Mouse (Mus musculus) liver, embryonic 14.5 days (tissue): Measurements from ENCODE around the gene C1ql4. TPM values are rescaled to one million over a fixed set of nuclear protein-coding genes. Genes with fewer than 3 reads are reported as not detected.

Experiments used
- ATAC-seq: fragments of 200-750 bp; cut with Nextera tagmentation; 2 replicates; pipeline ENCODE4 v1.8.0; 2017; ENCODE audit warnings: moderate number of reproducible peaks, mild to moderate bottlenecking, moderate library complexity; ENCODE audit not compliant: insufficient read depth
- DNase-seq, 3 experiments: peaks; one replicate each; pipeline ENCODE4 v3.0.0-alpha.2; 2012 to 2013; ENCODE audit warnings: low read depth in 3 of 3, low spot score in 3 of 3
- H3K27ac ChIP-seq: fragments of 300-500 bp; sonication (generic); 2 replicates; pipeline ENCODE4 v1.5.1; 2014; ENCODE audit warnings: moderate library complexity, mild to moderate bottlenecking, control low read depth, inconsistent platforms
- H3K27me3 ChIP-seq: fragments of 300-500 bp; sonication (generic); 2 replicates; pipeline ENCODE4 v1.6.1; 2014; ENCODE audit warnings: mild to moderate bottlenecking, low read length, moderate library complexity; ENCODE audit not compliant: control insufficient read depth, insufficient read depth
- H3K36me3 ChIP-seq: fragments of 300-500 bp; sonication (generic); replicated peaks from 2 replicates; pipeline ENCODE4 v1.6.1; 2014; ENCODE audit warnings: low read depth; ENCODE audit not compliant: control insufficient read depth, insufficient read depth
- H3K4me1 ChIP-seq, 2 experiments: fragments of 200-500 bp in 1 of 2; fragments of 300-500 bp in 1 of 2; sonication (generic) in 1 of 2; replicated peaks; 2 replicates each; pipeline ENCODE4 v1.6.1; 2012 to 2014; ENCODE audit warnings: antibody characterized with exemption in 1 of 2, inconsistent platforms in 1 of 2, low read length in 1 of 2; ENCODE audit not compliant: control insufficient read depth in 2 of 2, insufficient read depth in 2 of 2
- H3K4me2 ChIP-seq: fragments of 300-500 bp; sonication (generic); 2 replicates; pipeline ENCODE4 v1.6.1; 2014; ENCODE audit warnings: low read depth, mild to moderate bottlenecking, control low read depth, moderate library complexity
- H3K4me3 ChIP-seq, 2 experiments: fragments of 200-500 bp in 1 of 2; fragments of 300-500 bp in 1 of 2; sonication (generic) in 1 of 2; 2 replicates each; pipeline ENCODE4 v1.5.1; 2012 to 2014; ENCODE audit warnings: low read depth in 2 of 2, low read length in 2 of 2, mild to moderate bottlenecking in 2 of 2, control low read depth in 1 of 2, inconsistent platforms in 1 of 2, moderate library complexity in 1 of 2; ENCODE audit not compliant: insufficient read depth in 1 of 2
- H3K9ac ChIP-seq: fragments of 300-500 bp; sonication (generic); replicated peaks from 2 replicates; pipeline ENCODE4 v1.6.1; 2014; ENCODE audit warnings: mild to moderate bottlenecking, control low read depth, moderate library complexity
- H3K9me3 ChIP-seq: fragments of 300-500 bp; sonication (generic); 2 replicates; pipeline ENCODE4 v1.6.1; 2016; ENCODE audit warnings: low read length, mixed read lengths; ENCODE audit not compliant: control insufficient read depth
- CTCF ChIP-seq: IDR thresholded peaks from 2 replicates; pipeline ENCODE4 v1.5.1; 2016; ENCODE audit warnings: antibody characterized with exemption, low read depth, control low read depth
- EP300 ChIP-seq: IDR thresholded peaks from 2 replicates; pipeline ENCODE4 v1.6.1; 2016; ENCODE audit warnings: antibody characterized with exemption, low read depth
- WGBS: fragments of 180-500 bp; shearing (Covaris S2); extraction: QIAGEN DNeasy Blood & Tissue Kit; methylation state at CpG from one replicate; pipeline ENCODE4 v1.1.7; 2014; ENCODE audit not compliant: insufficient replicate concordance; 5-methylcytosine and 5-hydroxymethylcytosine counted together
- polyA plus RNA-seq, 2 experiments: library from polyadenylated mRNA; depleted of rRNA in 1 of 2; stranded (reverse) in 1 of 2; unstranded in 1 of 2; fragments of >200 nt; fragmentation: Nextera tagmentation in 1 of 2; extraction: Ambion mirVana in 1 of 2; gene quantifications; 2 replicates each; pipeline versions ENCODE4 v1.2.1 to v1.2.3; 2012 to 2014

Gene C1ql4
- polyA plus RNA-seq, 2 experiments, result not detected

DNA sequence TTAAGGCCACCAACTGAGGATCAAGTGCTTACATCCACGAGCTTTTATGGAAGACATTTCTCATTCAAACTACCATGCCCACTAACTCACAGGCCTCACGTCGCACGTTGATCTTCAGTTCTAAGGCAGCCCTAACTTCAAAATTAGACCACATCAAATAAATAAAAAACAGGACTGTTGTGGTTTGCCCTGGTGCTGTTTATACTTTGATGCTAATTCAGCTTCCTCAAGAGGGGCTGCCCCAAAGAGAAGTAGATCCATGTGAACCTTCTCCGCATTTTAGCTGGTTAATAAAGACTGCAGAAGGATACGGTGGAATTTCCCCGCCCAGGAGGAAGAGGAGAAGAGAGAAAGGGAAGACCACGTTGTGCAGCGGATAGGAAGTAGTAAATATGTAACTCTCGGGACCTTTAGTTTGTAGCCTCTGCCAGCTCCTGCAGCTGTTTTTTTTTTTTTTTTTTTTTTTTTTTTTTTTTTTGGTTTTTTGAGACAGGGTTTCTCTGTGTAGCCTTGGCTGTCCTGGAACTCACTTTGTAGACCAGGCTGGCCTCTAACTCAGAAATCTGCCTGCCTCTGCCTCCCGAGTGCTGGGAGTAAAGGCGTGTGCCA, 22.0 kb downstream of the C1ql4 start:
- TF ChIP-seq EP300, result no peak
- no peak for TF ChIP-seq CTCF
- H3K4me2 ChIP-seq, result no peak overlapping the region
- DNase-seq, result no peak
- no peaks in the 10 kb centered on the region for H3K9me3 ChIP-seq
- no peak for ATAC-seq
- H3K4me1 ChIP-seq, result no peaks in the 10 kb centered on the region
- WGBS, result 60% methylated on average over 12 of the region's 12 CpGs
- no peak overlapping the region for H3K9ac ChIP-seq
- no peak overlapping the region for H3K4me3 ChIP-seq
- no peak overlapping the region for H3K27ac ChIP-seq
- no peaks in the 10 kb centered on the region; the same call in 1 of the 2 replicates for H3K27me3 ChIP-seq
- H3K36me3 ChIP-seq, result no peaks in the 10 kb centered on the region

DNA sequence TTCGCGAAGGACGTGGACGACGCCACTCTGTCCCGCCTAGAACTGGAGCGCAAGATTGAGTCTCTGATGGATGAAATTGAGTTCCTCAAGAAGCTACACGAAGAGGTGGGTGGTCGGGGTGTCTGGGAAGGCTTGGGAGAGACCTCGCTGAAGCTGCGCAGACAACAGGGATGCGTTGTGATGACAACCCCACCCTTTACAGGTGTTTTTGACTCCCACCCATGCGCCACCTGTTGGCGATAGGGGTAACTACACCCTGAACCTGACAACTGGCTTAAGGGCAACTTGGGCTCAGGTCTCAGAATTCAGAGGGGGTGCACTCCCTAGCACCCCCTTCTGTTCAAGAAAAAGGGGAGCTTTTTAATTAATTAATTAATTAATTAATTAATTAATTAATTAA, 31.3 kb downstream of the C1ql4 start:
- no peaks in the 10 kb centered on the region for H3K36me3 ChIP-seq
- no peak overlapping the region for H3K4me2 ChIP-seq
- no peak overlapping the region for H3K9ac ChIP-seq
- ATAC-seq (no peak), DNase-seq (peak in 2 of 3 experiments; percentile 36)
- H3K4me3 ChIP-seq, result no peak overlapping the region
- WGBS, result 9% methylated on average over 14 of the region's 14 CpGs
- H3K9me3 ChIP-seq, result no peaks in the 10 kb centered on the region
- TF ChIP-seq CTCF (peak; percentile 87), EP300 (no peak)
- H3K4me1 ChIP-seq, result no peaks in the 10 kb centered on the region
- H3K27me3 ChIP-seq, result peaks cover 67% of the 10 kb centered on the region
- no peak overlapping the region for H3K27ac ChIP-seq

DNA sequence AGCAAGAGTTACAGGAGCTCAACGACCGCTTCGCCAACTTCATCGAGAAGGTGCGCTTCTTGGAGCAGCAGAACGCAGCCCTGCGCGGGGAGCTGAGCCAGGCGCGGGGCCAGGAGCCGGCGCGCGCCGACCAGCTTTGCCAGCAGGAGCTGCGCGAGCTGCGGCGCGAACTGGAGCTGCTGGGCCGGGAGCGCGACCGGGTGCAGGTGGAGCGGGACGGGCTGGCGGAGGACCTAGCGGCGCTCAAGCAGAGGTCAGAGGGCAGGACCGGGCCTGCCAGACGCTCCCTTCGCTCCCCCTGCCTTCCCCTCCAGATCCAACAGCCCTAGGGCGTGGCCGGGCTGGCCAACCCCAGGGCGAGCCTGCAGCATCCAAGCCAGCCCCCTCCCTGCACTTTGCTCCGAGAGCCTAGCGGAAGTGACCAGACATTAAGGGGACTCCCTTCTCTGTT, 32.1 kb downstream of the C1ql4 start:
- Histone ChIP-seq H3K27ac (no peak overlapping the region), H3K4me3 (peak overlapping the region in 1 of 2 experiments; percentile 2; a peak in 1 of 4 replicates), H3K4me2 (peak overlapping the region; percentile 18), H3K27me3 (peaks cover 67% of the 10 kb centered on the region), H3K9ac (no peak overlapping the region), H3K4me1 (no peaks in the 10 kb centered on the region), H3K36me3 (no peaks in the 10 kb centered on the region), H3K9me3 (no peaks in the 10 kb centered on the region)
- WGBS, result 0% methylated on average over 34 of the region's 37 CpGs
- DNase-seq (no peak), ATAC-seq (0 out of 2 replicates have a peak, but pooled peaks have one; percentile 28)
- TF ChIP-seq EP300 (no peak), CTCF (no peak)

DNA sequence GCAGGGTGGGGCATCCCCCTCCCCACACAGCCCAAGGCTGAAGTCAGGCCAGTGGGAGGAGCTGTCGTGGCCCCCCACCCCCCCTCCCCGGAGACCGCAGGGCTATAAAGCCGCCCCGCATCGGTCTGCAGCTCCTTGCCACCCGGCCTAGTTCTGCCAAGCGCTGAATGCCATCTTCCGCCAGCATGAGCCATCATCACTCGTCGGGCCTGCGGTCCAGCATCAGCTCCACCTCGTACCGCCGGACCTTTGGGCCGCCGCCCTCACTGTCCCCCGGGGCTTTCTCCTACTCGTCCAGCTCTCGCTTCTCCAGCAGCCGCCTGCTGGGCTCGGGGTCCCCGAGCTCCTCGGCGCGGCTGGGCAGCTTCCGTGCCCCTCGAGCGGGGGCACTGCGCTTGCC, 32.6 kb downstream of the C1ql4 start, which contains the start of gene Prph:
Gene Prph (plus strand): TSS at position 135 of the 400 bp plus-strand sequence.
- no peaks in the 10 kb centered on the region for H3K4me1 ChIP-seq
- H3K4me2 ChIP-seq, result peak within 1 kb of the TSS; percentile 18
- ATAC-seq (0 out of 2 replicates have a peak, but pooled peaks have one; percentile 13), DNase-seq (no peak)
- WGBS, result 4% methylated on average over 26 of the region's 30 CpGs
- H3K27me3 ChIP-seq, result peaks cover 67% of the 10 kb centered on the region
- no peak within 1 kb of the TSS for H3K27ac ChIP-seq
- H3K9me3 ChIP-seq, result no peaks in the 10 kb centered on the region
- H3K9ac ChIP-seq, result no peak within 1 kb of the TSS
- TF ChIP-seq EP300 (no peak), CTCF (no peak)
- no peaks in the 10 kb centered on the region for H3K36me3 ChIP-seq
- peak within 1 kb of the TSS in 1 of 2 experiments; percentile 2; a peak in 1 of 4 replicates for H3K4me3 ChIP-seq

DNA sequence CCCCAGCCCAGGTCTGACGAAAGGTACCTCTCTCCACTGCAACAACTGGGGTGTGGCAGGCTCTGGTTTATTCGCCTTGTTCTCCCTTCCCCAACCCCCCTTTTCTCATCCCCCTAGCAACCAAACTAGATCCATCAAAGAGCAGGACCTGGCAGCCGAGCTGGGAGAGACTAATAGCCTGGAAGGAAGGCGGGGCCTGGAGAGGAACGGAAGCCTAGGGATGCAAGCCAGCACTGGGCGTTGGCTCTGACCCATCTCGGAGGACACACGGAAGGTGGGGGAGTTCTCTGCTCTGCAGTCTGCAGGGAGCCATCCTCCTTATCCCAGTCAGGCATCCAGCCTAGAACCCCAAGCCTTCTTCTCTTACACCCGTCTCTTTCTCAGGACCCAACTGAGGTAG, 34.2 kb downstream of the C1ql4 start:
- H3K27me3 ChIP-seq, result peaks cover 59% of the 10 kb centered on the region
- H3K4me2 ChIP-seq, result no peak overlapping the region

More for the DNA sequence above, 34.2 kb downstream of the C1ql4 start:
- Histone ChIP-seq H3K4me3 (no peak overlapping the region), H3K4me1 (no peaks in the 10 kb centered on the region; a peak in 1 of 4 replicates), H3K9ac (no peak overlapping the region), H3K9me3 (no peaks in the 10 kb centered on the region), H3K36me3 (no peaks in the 10 kb centered on the region), H3K27ac (no peak overlapping the region)
- ATAC-seq (no peak), DNase-seq (no peak)
- no peak for TF ChIP-seq EP300
- TF ChIP-seq CTCF, result no peak
- 31% methylated on average over 9 of the region's 9 CpGs for WGBS
